Mouse (Mus musculus) heart, postnatal 0 days (tissue): ENCODE data around the gene Rps6ka5.

ENCODE experiments used
- CTCF ChIP-seq: IDR thresholded peaks from 2 replicates; pipeline ENCODE4 v1.5.1; 2016; ENCODE audit warnings: antibody characterized with exemption, control low read depth, low read depth
- EP300 ChIP-seq: IDR thresholded peaks from 2 replicates; pipeline ENCODE4 v1.6.1; 2016; ENCODE audit warnings: antibody characterized with exemption, low read depth

- TF ChIP-seq CTCF (no peak), EP300 (no peak)
Measured at GRCm38 (mm10) chr12:100516161-100516838, 210.5 kb downstream of the Rps6ka5 start.
